Mouse (Mus musculus) lung, embryonic 14.5 days (tissue): ENCODE results near the gene Sept11. TPM values are rescaled to one million over a fixed set of nuclear protein-coding genes. Genes with fewer than 3 reads are reported as not detected.
A peak's percentile ranks its signal among the peaks of the same experiment; 100 is the strongest.

Source experiments
- ATAC-seq: fragments of 200-750 bp; cut with Nextera tagmentation; 2 replicates; pipeline ENCODE4 v1.8.0; 2017; ENCODE audit warnings: mild to moderate bottlenecking, moderate TSS enrichment, moderate library complexity; ENCODE audit not compliant: insufficient read depth
- DNase-seq: peaks from one replicate; pipeline ENCODE4 v3.0.0-alpha.2; 2015
- H3K27ac ChIP-seq: fragments of 300-500 bp; sonication (generic); 2 replicates; pipeline ENCODE4 v1.5.1; 2014; ENCODE audit warnings: low read depth, mild to moderate bottlenecking, moderate library complexity
- H3K27me3 ChIP-seq: fragments of 300-500 bp; sonication (generic); 2 replicates; pipeline ENCODE4 v1.6.1; 2014; ENCODE audit warnings: low read length, control low read depth; ENCODE audit not compliant: insufficient read depth
- H3K36me3 ChIP-seq: fragments of 300-500 bp; sonication (generic); 2 replicates; pipeline ENCODE4 v1.6.1; 2014; ENCODE audit warnings: control low read depth; ENCODE audit not compliant: insufficient read depth
- H3K4me1 ChIP-seq: fragments of 300-500 bp; sonication (generic); 2 replicates; pipeline ENCODE4 v1.6.1; 2014; ENCODE audit warnings: antibody characterized with exemption, control low read depth; ENCODE audit not compliant: insufficient read depth
- H3K4me2 ChIP-seq: fragments of 300-500 bp; sonication (generic); 2 replicates; pipeline ENCODE4 v1.6.1; 2014; ENCODE audit warnings: mild to moderate bottlenecking
- H3K4me3 ChIP-seq: fragments of 300-500 bp; sonication (generic); 2 replicates; pipeline ENCODE4 v1.5.1; 2014; ENCODE audit warnings: low read depth, low read length
- H3K9ac ChIP-seq: fragments of 300-500 bp; sonication (generic); 2 replicates; pipeline ENCODE4 v1.6.1; 2014
- H3K9me3 ChIP-seq: fragments of 300-500 bp; sonication (generic); 2 replicates; pipeline ENCODE4 v1.6.1; 2016; ENCODE audit warnings: low read depth, low read length, control low read depth
- CTCF ChIP-seq: IDR thresholded peaks from 2 replicates; pipeline ENCODE4 v1.5.1; 2016; ENCODE audit warnings: antibody characterized with exemption, low read depth
- WGBS: fragments of 180-500 bp; shearing (Covaris S2); extraction: QIAGEN DNeasy Blood & Tissue Kit; methylation state at CpG from one replicate; pipeline ENCODE4 v1.1.7; 2014; 5-methylcytosine and 5-hydroxymethylcytosine counted together
- polyA plus RNA-seq: library from polyadenylated mRNA; unstranded; fragments of >200 nt; fragmentation: Nextera tagmentation; extraction: Ambion mirVana; gene quantifications from 2 replicates; pipeline ENCODE4 v1.2.1, GENCODE M21; 2014

Sept11 gene
- polyA plus RNA-seq, 1 experiment from 2014 or later, result 184 TPM

DNA sequence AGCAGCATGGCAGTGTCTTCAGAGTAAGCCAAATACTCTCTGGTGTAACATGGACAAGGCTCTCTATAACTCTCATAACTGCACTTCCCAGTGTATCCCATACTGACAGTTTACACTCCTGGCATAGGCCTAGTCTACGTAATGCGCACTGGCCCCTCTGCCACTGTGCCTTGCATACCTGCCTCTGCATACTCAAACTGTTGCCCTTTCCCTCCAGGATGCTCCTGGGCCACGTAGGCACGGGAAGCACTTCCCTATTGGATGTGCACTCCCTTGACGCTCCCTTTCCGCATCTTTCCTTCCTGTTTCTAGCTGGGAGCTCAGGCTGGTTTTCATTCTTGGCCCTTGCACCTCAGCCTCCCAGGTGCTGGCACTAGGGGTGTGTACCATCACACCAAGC lies 91.3 kb downstream of the Sept11 start:
- ATAC-seq, result no peak
- no peak overlapping the region for H3K4me3 ChIP-seq
- TF ChIP-seq CTCF, result no peak
- H3K27me3 ChIP-seq, result no peaks in the 10 kb centered on the region
- 79% methylated on average over 6 of the region's 6 CpGs for WGBS
- H3K9ac ChIP-seq, result no peak overlapping the region
- H3K9me3 ChIP-seq, result no peaks in the 10 kb centered on the region
- no peak for DNase-seq
- peaks cover 71% of the 10 kb centered on the region for H3K36me3 ChIP-seq
- no peak overlapping the region for H3K27ac ChIP-seq
- no peaks in the 10 kb centered on the region for H3K4me1 ChIP-seq
- H3K4me2 ChIP-seq, result no peak overlapping the region

DNA sequence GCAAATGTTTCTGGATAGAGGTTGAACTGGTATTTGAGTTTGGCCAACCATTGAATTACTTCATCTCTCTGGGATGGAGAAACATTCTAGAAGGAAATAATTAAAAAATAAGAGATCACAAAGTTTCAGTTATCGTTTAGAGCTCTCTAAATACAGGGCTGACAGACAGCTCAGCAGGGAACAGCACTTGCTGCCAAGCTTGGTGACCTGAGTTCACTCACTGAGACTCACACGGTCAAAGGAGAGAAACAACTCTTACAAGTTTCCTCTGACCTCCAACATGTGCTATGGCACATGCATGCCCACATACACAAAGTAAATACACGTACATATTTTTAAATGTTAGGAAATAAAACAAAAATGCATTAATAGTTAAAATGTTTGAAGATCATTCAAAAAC lies 96.4 kb downstream of the Sept11 start:
- 67% methylated on average over 3 of the region's 3 CpGs for WGBS
- no peak overlapping the region for H3K4me3 ChIP-seq
- DNase-seq (no peak), ATAC-seq (no peak)
- no peak overlapping the region for H3K4me2 ChIP-seq
- no peak overlapping the region for H3K27ac ChIP-seq
- peaks cover 71% of the 10 kb centered on the region for H3K36me3 ChIP-seq
- no peaks in the 10 kb centered on the region for H3K27me3 ChIP-seq
- no peak overlapping the region for H3K9ac ChIP-seq
- no peaks in the 10 kb centered on the region for H3K4me1 ChIP-seq
- TF ChIP-seq CTCF, result no peak
- H3K9me3 ChIP-seq, result no peaks in the 10 kb centered on the region

DNA sequence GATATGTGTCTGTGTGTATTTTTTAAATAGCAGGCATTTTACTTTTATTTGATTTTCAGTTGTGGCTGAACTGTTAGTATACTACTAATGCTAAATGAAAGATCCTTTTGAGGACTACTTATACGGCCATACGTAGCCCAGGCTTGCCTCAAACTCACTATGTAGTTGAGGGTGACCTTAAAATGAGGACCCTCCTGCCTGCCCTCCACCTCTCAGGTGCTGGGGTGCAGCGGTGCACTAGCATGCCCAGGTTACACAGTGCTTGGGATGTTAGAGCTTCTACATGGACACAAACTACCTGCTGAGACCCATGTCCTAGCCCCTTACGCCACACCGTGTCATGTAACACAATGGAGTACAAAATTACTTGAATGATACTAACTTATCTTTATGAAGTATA lies 97.2 kb downstream of the Sept11 start:
- H3K9me3 ChIP-seq, result no peaks in the 10 kb centered on the region
- 91% methylated on average over 5 of the region's 5 CpGs for WGBS
- ATAC-seq, result no peak
- no peaks in the 10 kb centered on the region for H3K4me1 ChIP-seq
- no peaks in the 10 kb centered on the region for H3K27me3 ChIP-seq
- peaks cover 69% of the 10 kb centered on the region for H3K36me3 ChIP-seq
- H3K4me2 ChIP-seq, result no peak overlapping the region
- no peak overlapping the region for H3K4me3 ChIP-seq
- no peak for TF ChIP-seq CTCF
- no peak for DNase-seq
- H3K27ac ChIP-seq, result no peak overlapping the region
- no peak overlapping the region for H3K9ac ChIP-seq

DNA sequence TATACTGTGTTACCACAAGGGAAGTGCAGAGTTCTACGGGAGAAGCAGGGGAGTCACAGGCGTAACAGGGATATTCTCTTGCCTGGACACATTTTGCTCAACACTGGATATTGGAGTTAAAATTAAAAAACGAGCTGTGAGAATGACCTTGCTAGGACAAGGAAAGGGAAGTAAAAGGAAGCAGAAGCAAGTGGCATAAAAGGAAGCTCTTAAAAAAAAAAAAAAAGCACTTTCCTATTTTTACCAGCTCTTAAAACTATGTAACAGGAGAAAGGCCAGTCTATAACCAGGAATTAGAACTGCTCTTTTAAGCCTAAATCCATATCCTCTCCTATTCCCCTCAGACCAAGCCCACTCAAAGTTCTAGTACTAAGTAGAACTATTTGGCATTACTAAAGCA lies 105.0 kb downstream of the Sept11 start:
- H3K4me3 ChIP-seq, result no peak overlapping the region
- TF ChIP-seq CTCF, result no peak
- no peak for DNase-seq
- ATAC-seq, result no peak
- no peak overlapping the region for H3K27ac ChIP-seq
- 82% methylated on average over 3 of the region's 3 CpGs for WGBS
- no peak overlapping the region for H3K4me2 ChIP-seq
- H3K27me3 ChIP-seq, result no peaks in the 10 kb centered on the region
- H3K9me3 ChIP-seq, result no peaks in the 10 kb centered on the region
- peaks cover 71% of the 10 kb centered on the region for H3K36me3 ChIP-seq
- H3K9ac ChIP-seq, result no peak overlapping the region
- 0 out of 2 replicates have a peak, but pooled peaks cover 4% of the 10 kb centered on the region for H3K4me1 ChIP-seq

DNA sequence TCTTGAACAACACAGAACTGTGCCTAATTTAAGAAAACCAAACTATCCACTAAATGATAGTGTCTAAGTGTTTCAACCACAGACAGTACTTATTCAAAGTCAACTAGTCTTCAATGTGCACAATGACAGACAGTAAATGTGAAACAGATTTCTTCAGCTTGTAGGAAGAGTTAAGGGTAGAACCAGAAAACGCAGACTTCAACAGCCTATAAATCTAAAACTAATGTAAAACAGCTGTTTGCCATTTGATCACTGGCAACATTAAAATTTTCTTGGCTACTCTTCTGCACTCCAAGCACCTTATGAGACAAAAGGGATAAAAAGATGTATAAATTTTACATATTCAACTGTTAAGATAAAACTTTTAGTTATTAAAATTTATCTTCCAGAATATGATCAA lies 107.9 kb downstream of the Sept11 start:
- Histone ChIP-seq H3K9me3 (no peaks in the 10 kb centered on the region), H3K27me3 (no peaks in the 10 kb centered on the region), H3K4me2 (no peak overlapping the region), H3K9ac (no peak overlapping the region), H3K36me3 (peaks cover 49% of the 10 kb centered on the region), H3K27ac (no peak overlapping the region), H3K4me3 (no peak overlapping the region), H3K4me1 (0 out of 2 replicates have a peak, but pooled peaks cover 5% of the 10 kb centered on the region)
- WGBS, result 57% methylated on average over 1 of the region's 1 CpGs
- ATAC-seq, result no peak
- TF ChIP-seq CTCF, result no peak
- DNase-seq, result no peak

DNA sequence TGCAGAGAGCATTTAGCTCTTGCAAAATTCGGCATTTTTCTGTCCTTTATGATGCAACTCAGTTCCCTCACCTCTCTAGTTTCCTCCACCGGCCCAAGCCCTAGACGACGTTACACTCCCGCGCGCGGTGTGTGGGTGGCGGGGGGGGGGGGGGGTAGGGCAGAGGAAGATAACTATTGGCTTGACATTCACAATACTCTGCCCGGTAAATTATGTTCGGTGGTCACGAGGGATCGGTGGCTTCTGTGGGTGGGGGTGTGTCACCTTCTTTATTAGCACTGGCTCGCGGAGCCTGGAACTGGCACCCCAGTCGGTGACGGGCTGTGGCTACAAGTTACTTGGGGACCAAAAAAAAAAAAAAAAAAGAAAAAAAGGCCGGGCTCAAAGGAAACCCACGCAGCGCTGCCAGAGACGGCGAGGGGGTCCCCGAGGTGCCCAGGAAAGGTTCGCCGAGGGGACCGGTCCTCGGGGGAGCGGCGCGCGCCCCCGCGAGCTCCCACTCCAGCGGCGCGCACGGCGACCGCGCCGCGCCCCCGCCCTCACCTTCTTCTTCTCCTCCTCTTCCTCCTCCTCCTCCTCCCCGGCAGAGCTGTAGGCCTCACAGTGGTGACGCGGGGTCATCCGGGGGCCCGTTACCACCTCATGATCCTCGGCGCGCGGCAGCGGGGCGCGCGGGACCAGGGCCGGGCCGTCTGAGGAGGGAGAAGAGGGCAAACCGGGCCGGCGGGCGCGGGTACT lies 112.3 kb downstream of the Sept11 start:
- no peaks in the 10 kb centered on the region for H3K9me3 ChIP-seq
- 0 out of 2 replicates have a peak, but pooled peaks cover 5% of the 10 kb centered on the region for H3K4me1 ChIP-seq
- H3K36me3 ChIP-seq, result peaks cover 16% of the 10 kb centered on the region
- H3K27ac ChIP-seq, result peak overlapping the region; percentile 96
- WGBS, result under 1% methylated on average over 61 of the region's 63 CpGs
- peak overlapping the region; percentile 95 for H3K9ac ChIP-seq
- H3K27me3 ChIP-seq, result no peaks in the 10 kb centered on the region
- DNase-seq (peak; percentile 58), ATAC-seq (peak; percentile 65)
- H3K4me3 ChIP-seq, result peak overlapping the region; percentile 87
- peak overlapping the region; percentile 67 for H3K4me2 ChIP-seq
- no peak for TF ChIP-seq CTCF

DNA sequence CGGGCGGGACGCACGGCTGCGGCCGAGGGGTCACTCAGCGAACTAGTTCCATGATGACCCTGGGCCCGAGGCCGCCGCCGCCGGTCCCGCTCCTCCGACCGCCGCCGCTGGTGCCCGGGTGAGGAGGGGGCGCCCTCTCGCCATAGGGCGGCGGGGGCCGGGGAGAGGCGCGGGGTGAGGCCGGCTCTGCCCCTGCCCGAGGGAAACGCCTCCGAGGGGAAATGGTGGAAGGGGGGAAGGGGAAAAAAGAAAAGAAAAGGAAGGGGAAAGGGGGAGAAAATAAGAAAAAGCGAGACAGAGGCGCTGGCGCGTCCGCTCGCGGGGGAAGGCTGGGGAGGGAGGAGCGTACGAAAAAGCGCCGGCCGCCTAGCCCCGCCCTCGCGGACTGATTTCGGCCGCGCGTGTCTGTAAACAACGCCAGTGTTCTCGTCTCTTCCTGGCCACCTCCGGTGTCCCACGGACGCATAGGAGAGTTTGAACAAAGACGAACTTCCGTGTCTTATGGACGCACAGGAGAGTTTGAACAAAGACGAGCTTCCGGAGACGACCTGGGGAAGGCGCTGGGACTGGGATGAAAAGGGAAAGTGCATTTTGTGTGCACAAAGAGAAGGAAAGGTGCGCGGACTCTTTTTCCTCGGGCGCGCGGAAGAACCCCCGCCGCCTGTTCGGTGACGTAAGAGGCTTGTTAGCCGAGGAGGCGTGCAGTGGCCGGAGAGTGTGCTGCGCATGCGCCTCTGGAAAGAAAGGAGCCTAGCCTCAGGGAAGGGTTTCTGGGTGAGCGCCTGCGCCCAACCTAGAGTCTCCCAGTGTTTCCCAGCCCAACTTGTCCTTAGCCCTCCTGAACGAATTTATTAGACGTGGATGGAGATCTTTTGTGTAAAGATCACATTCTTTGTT lies 113.1 kb downstream of the Sept11 start, which contains the start of the genes Ccni and 2010109A12Rik:
Gene Ccni (minus strand): TSS at position 387 of the 897 bp plus-strand sequence.
Gene 2010109A12Rik (plus strand): TSS at position 410 of the 897 bp plus-strand sequence.
- TF ChIP-seq CTCF, result no peak
- Histone ChIP-seq H3K4me1 (0 out of 2 replicates have a peak, but pooled peaks cover 5% of the 10 kb centered on the region), H3K9me3 (no peaks in the 10 kb centered on the region), H3K27me3 (no peaks in the 10 kb centered on the region), H3K9ac (peak within 1 kb of the TSS; percentile 95), H3K4me2 (peak within 1 kb of the TSS; percentile 67), H3K4me3 (peak within 1 kb of the TSS; percentile 87), H3K27ac (peak within 1 kb of the TSS; percentile 96), H3K36me3 (peaks cover 9% of the 10 kb centered on the region)
- ATAC-seq (peak; percentile 98), DNase-seq (peak; percentile 98)
- under 1% methylated on average over 79 of the region's 79 CpGs for WGBS
